Mouse (Mus musculus): Measurements from ENCODE around the gene Sh3bp1.

Gene Sh3bp1

GRCm38 (mm10) chr15:78877810-78878390 is 21.7 kb upstream of the Sh3bp1 start:
- DNase-seq = no peak

- DNase-seq = peak; percentile 71
These were observed 20.6 kb upstream of the Sh3bp1 start for GRCm38 (mm10) chr15:78878792-78879516.

- DNase-seq = no peak
These were observed 19.1 kb upstream of the Sh3bp1 start for GRCm38 (mm10) chr15:78880432-78880831.

GRCm38 (mm10) chr15:78881828-78882227 is 17.7 kb upstream of the Sh3bp1 start:
- no peak for DNase-seq

GRCm38 (mm10) chr15:78889401-78889853 is 10.1 kb upstream of the Sh3bp1 start:
- DNase-seq = peak; percentile 57 to 65

- no peak for DNase-seq
These were observed 7.1 kb upstream of the Sh3bp1 start for GRCm38 (mm10) chr15:78892440-78892839.

GRCm38 (mm10) chr15:78894726-78895125 is 4.8 kb upstream of the Sh3bp1 start:
- DNase-seq = no peak

- DNase-seq = no peak
These were observed 3.8 kb upstream of the Sh3bp1 start for GRCm38 (mm10) chr15:78895741-78896140.

GRCm38 (mm10) chr15:78896149-78896548 is 3.4 kb upstream of the Sh3bp1 start:
- DNase-seq = peak; percentile 72 to 78

GRCm38 (mm10) chr15:78897488-78897887 is 2.1 kb upstream of the Sh3bp1 start:
- no peak for DNase-seq

- DNase-seq = no peak
These were observed 1.0 kb upstream of the Sh3bp1 start for GRCm38 (mm10) chr15:78898507-78899001.

- DNase-seq = no peak
These were observed 194 bp upstream of the Sh3bp1 start, which contains the start of gene Gm49510 for GRCm38 (mm10) chr15:78899409-78899739. Gm49510 (plus strand) TSS chr15:78899667.

- DNase-seq = peak in 1 of 2 experiments; percentile 48
These were observed 1.2 kb downstream of the Sh3bp1 start for GRCm38 (mm10) chr15:78900585-78901421.

- no peak for DNase-seq
These were observed 1.8 kb downstream of the Sh3bp1 start for GRCm38 (mm10) chr15:78901422-78901789.

GRCm38 (mm10) chr15:78903243-78903642 is 3.7 kb downstream of the Sh3bp1 start:
- peak; percentile 74 to 82 for DNase-seq

- no peak for DNase-seq
These were observed 8.8 kb downstream of the Sh3bp1 start for GRCm38 (mm10) chr15:78908399-78908798.

GRCm38 (mm10) chr15:78908982-78909381 is 9.4 kb downstream of the Sh3bp1 start:
- no peak for DNase-seq

- peak in 1 of 2 experiments; percentile 41 for DNase-seq
These were observed 12.5 kb downstream of the Sh3bp1 start for GRCm38 (mm10) chr15:78912040-78912439.

- DNase-seq = peak; percentile 92 to 93
These were observed 14.1 kb downstream of the Sh3bp1 start, which contains the start of gene Pdxp for GRCm38 (mm10) chr15:78913632-78914090. Pdxp (plus strand) TSS chr15:78913919.

- no peak for DNase-seq
These were observed 14.7 kb downstream of the Sh3bp1 start for GRCm38 (mm10) chr15:78914091-78914822.

GRCm38 (mm10) chr15:78914823-78915659 is 15.5 kb downstream of the Sh3bp1 start:
- no peak for DNase-seq

- DNase-seq = peak; percentile 64
These were observed 16.1 kb downstream of the Sh3bp1 start for GRCm38 (mm10) chr15:78915660-78916017.

All from lung, adult 18-20 months (tissue).